Mouse (Mus musculus): ENCODE data around the gene Rps6ka2. TPM values are rescaled to one million over a fixed set of nuclear protein-coding genes. Genes with fewer than 3 reads are reported as not detected.

Rps6ka2 gene
- polyA plus RNA-seq, 1 experiment from 2014 or later, result 9.8 TPM

DNA sequence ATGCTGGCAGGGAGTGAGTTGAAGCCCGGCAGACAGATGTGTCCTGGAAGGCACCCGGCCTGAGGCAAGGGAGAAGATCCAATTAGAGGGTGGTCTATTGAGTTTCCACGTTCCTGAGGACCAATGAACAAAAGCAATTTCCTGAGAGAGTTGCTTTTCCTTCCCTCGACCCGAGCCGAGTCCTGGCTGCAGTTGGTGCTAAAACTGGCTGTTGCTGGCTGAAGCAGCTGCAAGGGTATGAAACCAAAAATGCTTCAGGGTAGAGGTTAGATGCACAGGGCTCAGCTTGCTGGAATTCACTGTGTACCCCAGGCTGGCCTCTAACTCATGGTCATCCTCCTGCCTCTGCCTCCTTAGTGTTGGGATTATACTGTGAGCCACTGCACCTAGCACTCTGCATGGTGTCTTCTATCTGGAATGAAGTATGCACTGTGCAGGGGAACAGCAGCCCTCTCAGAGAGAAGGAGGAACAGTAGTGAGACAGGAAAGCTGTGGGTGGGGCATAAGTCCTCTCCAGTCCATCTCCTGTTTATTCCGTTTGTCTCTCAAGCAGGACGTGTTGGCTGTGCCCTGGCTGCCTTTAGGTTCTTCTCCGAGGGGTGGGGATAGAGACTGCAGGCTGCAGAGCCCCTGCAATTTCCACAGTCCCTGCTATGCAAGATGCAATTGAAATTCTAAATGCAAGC, 24.4 kb upstream of the Rps6ka2 start:
- Histone ChIP-seq H3K9ac (no peak overlapping the region), H3K36me3 (no peaks in the 10 kb centered on the region), H3K27me3 (no peaks in the 10 kb centered on the region), H3K9me3 (replicated peaks) (no peaks in the 10 kb centered on the region), H3K4me3 (replicated peaks) (no peak overlapping the region), H3K4me2 (replicated peaks) (no peak overlapping the region), H3K4me1 (peaks cover 4% of the 10 kb centered on the region; the same call in 1 of the 2 replicates), H3K27ac (replicated peaks) (no peak overlapping the region)
- 24% methylated on average over 9 of the region's 9 CpGs for WGBS
- ATAC-seq (ENCODE audit: insufficient number of reproducible peaks, low FRiP score, low TSS enrichment, low read depth), result no peak

DNA sequence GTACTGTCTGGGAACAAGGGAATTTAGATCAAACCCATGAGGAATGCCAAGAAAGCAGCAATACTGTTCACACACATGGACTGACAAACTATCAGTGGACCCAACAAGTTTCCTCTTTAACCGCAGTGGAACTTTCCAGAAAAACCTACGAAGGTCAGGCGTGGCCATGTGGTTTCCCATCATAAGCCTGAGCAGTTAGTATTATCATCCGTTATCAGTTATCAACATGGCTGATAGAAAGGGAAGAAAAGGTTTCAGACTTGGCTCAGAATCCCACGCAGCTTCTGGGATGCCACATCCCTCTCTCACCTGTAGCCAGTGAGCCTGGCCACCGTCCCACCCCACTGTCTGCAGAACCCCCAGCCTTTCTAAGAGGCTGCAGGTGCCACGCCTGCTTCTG, 23.4 kb upstream of the Rps6ka2 start:
- H3K9me3 ChIP-seq (replicated peaks), result no peaks in the 10 kb centered on the region
- no peak overlapping the region for H3K4me3 ChIP-seq (replicated peaks)
- H3K27me3 ChIP-seq, result no peaks in the 10 kb centered on the region
- 82% methylated on average over 7 of the region's 7 CpGs for WGBS
- H3K27ac ChIP-seq (replicated peaks), result no peak overlapping the region
- H3K36me3 ChIP-seq, result no peaks in the 10 kb centered on the region
- H3K9ac ChIP-seq, result no peak overlapping the region
- H3K4me1 ChIP-seq, result peaks cover 4% of the 10 kb centered on the region; the same call in 1 of the 2 replicates
- no peak for ATAC-seq (ENCODE audit: insufficient number of reproducible peaks, low FRiP score, low TSS enrichment, low read depth)
- no peak overlapping the region for H3K4me2 ChIP-seq (replicated peaks)

DNA sequence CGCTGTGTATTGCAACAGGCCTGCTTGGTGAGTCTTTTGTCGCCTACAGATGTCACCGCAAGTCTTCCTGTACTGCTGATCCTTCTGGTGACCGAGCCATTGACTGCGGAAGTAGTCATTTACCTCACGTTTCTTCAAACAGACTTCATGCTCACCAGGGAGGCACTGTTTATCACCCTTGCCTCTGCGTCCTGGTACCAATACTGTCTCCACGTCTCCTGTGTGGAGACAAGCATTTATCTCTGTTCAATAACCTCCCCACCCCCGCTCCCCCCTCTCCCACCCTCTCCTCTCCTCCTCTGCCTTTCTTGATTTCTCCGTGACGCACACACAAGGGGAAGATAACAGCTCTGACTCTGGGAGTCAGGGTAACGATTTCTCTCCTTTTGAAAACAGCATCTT, 22.0 kb upstream of the Rps6ka2 start:
- Histone ChIP-seq H3K27me3 (no peaks in the 10 kb centered on the region), H3K27ac (replicated peaks) (no peak overlapping the region), H3K4me1 (peaks cover 4% of the 10 kb centered on the region; the same call in 1 of the 2 replicates), H3K4me2 (replicated peaks) (no peak overlapping the region), H3K4me3 (replicated peaks) (no peak overlapping the region), H3K36me3 (no peaks in the 10 kb centered on the region), H3K9ac (no peak overlapping the region), H3K9me3 (replicated peaks) (no peaks in the 10 kb centered on the region)
- WGBS, result 67% methylated on average over 12 of the region's 12 CpGs
- ATAC-seq (ENCODE audit: insufficient number of reproducible peaks, low FRiP score, low TSS enrichment, low read depth), result no peak

DNA sequence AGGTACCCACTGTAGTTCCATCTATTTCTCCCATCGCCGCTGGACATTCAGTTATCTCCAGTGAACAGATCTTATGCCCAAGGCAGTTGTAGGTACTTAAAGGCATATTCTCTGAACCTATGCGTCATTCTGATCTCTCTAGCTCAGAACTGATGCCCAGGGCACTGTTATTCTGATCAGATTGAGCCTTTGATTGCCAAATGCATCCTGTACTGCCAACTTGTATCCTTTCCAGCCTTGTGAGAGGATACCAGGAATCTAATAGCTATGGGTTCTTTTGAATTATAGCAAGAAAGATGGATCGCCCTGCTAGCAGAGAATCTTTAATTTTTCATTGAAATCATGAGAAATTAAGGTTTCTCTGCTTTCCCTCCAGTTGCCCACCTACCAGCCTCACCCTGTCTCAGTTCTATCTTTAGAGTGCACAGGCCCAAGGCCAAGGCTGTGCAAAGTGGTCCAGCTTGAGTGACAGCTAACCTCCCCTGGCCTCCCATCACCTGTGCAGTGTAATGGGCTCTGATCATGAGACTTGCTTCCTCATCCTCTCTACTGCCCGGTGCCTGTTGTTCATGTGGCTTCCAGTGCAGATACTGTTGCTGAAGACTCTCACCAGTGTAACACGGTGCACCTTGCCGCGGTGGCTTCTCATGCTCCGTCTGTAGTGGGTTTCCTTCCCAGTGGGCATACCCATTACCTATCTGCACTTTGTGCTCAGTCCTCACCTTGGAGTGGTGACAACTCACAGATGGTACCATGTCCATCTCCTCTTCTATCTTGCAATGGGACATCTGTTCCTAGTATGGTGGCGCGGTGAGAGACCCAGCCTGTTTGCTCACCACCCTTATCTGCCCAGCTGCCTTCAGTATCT, 20.4 kb upstream of the Rps6ka2 start:
- no peaks in the 10 kb centered on the region for H3K27me3 ChIP-seq
- no peak overlapping the region for H3K4me3 ChIP-seq (replicated peaks)
- H3K9me3 ChIP-seq (replicated peaks), result no peaks in the 10 kb centered on the region
- 93% methylated on average over 11 of the region's 11 CpGs for WGBS
- no peak overlapping the region for H3K4me2 ChIP-seq (replicated peaks)
- H3K27ac ChIP-seq (replicated peaks), result no peak overlapping the region
- no peaks in the 10 kb centered on the region for H3K36me3 ChIP-seq
- no peak for ATAC-seq (ENCODE audit: insufficient number of reproducible peaks, low FRiP score, low TSS enrichment, low read depth)
- H3K9ac ChIP-seq, result no peak overlapping the region
- peaks cover 4% of the 10 kb centered on the region; the same call in 1 of the 2 replicates for H3K4me1 ChIP-seq

DNA sequence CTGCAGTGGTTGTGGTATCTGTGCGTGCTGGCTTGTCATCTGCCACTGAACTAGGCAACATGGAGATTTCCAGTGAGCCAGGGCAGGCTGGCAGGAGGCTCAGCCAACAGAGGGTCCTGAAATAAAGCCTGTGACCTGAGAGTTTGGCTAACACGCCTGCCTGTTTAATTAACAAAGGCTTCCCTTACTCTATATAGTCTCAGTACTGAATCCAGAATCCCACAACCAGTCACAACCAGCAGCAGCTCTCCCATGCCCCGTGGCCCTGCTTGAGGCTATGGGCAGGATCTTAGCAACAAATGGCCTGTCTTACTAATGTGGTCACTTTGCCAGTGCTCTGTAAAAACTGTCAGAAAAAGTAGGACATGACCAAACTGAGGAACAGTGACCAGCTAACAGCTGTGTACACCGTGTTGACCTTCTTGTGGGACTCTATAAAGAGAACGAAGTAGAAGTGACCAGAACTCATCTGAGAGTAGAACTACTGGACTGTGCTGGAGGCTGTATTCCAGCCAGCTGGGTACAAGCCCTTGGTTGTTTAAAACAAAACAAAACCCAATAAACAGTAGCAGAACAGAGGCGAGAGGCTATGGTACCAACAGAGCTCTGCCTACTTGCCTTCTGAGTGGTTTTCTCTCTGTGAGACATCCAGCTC, 18.3 kb upstream of the Rps6ka2 start:
- Histone ChIP-seq H3K27ac (replicated peaks) (no peak overlapping the region), H3K27me3 (no peaks in the 10 kb centered on the region), H3K9me3 (replicated peaks) (no peaks in the 10 kb centered on the region), H3K36me3 (no peaks in the 10 kb centered on the region), H3K4me3 (replicated peaks) (no peak overlapping the region), H3K4me2 (replicated peaks) (no peak overlapping the region), H3K4me1 (no peaks in the 10 kb centered on the region), H3K9ac (no peak overlapping the region)
- 73% methylated on average over 6 of the region's 6 CpGs for WGBS
- no peak for ATAC-seq (ENCODE audit: insufficient number of reproducible peaks, low FRiP score, low TSS enrichment, low read depth)

DNA sequence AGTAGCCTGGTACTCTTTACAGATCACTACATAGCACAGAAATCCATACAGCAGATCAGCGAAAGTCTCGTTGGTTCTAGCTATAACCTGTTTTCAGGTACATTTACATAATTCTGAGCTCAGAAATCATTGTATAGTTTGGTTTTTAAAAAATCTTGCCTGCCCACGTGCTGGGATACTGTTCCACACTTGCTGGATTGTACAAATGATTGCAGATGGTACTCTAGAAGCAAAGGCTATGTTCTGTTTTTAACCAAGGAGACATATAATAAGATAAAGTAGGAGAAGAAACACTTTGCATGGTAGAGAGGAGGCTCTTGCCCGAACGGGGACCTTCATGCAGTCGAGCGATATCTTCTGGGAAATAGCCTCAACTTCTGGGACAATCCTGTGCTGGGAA, 17.3 kb upstream of the Rps6ka2 start:
- Histone ChIP-seq H3K9me3 (replicated peaks) (no peaks in the 10 kb centered on the region), H3K4me1 (no peaks in the 10 kb centered on the region), H3K4me2 (replicated peaks) (no peak overlapping the region), H3K36me3 (no peaks in the 10 kb centered on the region), H3K27me3 (no peaks in the 10 kb centered on the region), H3K4me3 (replicated peaks) (no peak overlapping the region), H3K27ac (replicated peaks) (no peak overlapping the region), H3K9ac (no peak overlapping the region)
- no peak for ATAC-seq (ENCODE audit: insufficient number of reproducible peaks, low FRiP score, low TSS enrichment, low read depth)
- WGBS, result 88% methylated on average over 7 of the region's 7 CpGs

DNA sequence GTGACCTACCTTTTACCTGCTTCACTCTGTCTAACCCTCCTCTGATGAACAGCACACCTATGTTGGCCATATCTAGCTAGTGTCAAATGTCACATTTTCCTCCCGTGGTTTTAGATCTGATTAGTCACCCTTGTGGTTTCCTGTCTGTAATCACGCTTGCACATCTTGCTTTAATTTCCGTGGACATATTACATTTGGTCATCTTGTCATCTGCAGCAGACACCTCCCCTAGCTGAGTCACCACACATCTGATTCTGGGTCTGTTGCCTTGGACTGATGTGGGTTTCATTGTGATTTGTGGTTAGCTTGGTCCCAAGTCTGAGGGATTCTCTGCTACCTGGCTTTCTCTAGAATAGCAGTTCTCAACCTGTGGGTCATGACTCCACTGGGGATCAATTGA, 6.0 kb upstream of the Rps6ka2 start:
- Histone ChIP-seq H3K9ac (no peak overlapping the region), H3K36me3 (no peaks in the 10 kb centered on the region), H3K27ac (replicated peaks) (no peak overlapping the region), H3K4me2 (replicated peaks) (no peak overlapping the region), H3K27me3 (no peaks in the 10 kb centered on the region), H3K4me3 (replicated peaks) (no peak overlapping the region), H3K4me1 (peaks cover 2% of the 10 kb centered on the region), H3K9me3 (replicated peaks) (no peaks in the 10 kb centered on the region)
- 36% methylated on average over 3 of the region's 3 CpGs for WGBS
- no peak for ATAC-seq (ENCODE audit: insufficient number of reproducible peaks, low FRiP score, low TSS enrichment, low read depth)

DNA sequence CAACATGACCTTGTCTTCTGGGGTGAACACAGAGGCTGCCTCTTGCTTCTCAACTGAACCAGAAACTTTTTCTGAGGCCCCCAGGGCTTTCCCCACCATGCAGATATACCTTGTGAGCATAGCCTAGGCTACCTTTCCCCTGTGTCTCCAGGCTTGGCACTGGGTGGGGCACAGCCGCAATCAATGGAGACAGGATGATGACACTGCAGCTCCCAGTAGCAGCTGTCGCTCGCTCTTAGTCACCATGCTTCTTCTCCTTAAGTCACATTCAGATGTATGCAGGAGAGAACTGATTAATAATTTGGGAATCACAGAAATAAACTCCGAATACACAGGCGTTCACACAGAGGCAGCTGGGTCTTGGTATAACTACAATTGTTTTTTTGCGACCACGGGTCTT, 4.4 kb upstream of the Rps6ka2 start:
- 89% methylated on average over 7 of the region's 7 CpGs for whole genome bisulfite sequencing
- Histone ChIP-seq H3K27me3 (no peaks in the 10 kb centered on the region), H3K36me3 (no peaks in the 10 kb centered on the region), H3K27ac (replicated peaks) (no peak overlapping the region), H3K9ac (no peak overlapping the region), H3K4me1 (peaks cover 8% of the 10 kb centered on the region), H3K4me2 (replicated peaks) (no peak overlapping the region), H3K9me3 (replicated peaks) (no peaks in the 10 kb centered on the region), H3K4me3 (replicated peaks) (no peak overlapping the region)
- no peak for ATAC-seq (ENCODE audit: insufficient number of reproducible peaks, low FRiP score, low TSS enrichment, low read depth)

DNA sequence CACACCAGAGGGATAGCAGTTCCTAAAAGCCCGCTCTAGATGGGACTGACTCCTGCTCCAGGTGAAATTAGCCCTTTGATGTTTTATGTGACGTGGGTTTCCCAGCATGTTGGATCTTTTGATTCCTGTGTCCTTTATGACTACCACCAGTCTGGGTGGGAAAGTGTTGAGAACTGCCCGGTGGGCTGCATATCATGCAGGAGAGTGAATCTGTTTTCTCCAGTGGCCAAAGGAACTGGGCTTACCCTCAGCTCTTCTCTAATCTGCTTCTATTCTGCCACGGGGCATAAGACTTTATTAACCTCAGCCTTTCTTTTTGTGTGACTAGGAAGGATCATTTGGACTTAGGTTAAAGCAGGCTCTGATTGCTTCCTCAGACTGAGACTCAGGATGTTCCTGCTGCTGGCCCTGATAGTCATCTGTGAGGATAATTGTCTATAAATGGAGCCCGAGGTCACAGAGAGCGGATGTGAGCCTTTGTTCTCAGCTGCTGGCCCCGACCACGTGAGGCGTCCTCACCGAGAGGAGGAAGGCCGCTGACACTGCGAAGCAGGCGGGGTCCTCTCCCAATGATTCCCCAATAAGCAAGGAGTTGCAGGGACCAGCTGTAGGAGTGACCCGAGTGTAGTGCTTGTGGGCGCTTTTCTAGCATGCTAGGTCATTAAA, 821 bp upstream of the Rps6ka2 start:
- Histone ChIP-seq H3K4me3 (replicated peaks) (peak overlapping the region; percentile 89), H3K4me1 (peaks cover 16% of the 10 kb centered on the region), H3K27ac (replicated peaks) (peak overlapping the region; percentile 88), H3K27me3 (no peaks in the 10 kb centered on the region), H3K9me3 (replicated peaks) (no peaks in the 10 kb centered on the region), H3K4me2 (replicated peaks) (peak overlapping the region; percentile 97), H3K36me3 (no peaks in the 10 kb centered on the region), H3K9ac (peak overlapping the region; percentile 33; the same call in 1 of the 2 replicates)
- peak; percentile 45 for ATAC-seq (ENCODE audit: insufficient number of reproducible peaks, low FRiP score, low TSS enrichment, low read depth)
- WGBS, result 10% methylated on average over 15 of the region's 15 CpGs

DNA sequence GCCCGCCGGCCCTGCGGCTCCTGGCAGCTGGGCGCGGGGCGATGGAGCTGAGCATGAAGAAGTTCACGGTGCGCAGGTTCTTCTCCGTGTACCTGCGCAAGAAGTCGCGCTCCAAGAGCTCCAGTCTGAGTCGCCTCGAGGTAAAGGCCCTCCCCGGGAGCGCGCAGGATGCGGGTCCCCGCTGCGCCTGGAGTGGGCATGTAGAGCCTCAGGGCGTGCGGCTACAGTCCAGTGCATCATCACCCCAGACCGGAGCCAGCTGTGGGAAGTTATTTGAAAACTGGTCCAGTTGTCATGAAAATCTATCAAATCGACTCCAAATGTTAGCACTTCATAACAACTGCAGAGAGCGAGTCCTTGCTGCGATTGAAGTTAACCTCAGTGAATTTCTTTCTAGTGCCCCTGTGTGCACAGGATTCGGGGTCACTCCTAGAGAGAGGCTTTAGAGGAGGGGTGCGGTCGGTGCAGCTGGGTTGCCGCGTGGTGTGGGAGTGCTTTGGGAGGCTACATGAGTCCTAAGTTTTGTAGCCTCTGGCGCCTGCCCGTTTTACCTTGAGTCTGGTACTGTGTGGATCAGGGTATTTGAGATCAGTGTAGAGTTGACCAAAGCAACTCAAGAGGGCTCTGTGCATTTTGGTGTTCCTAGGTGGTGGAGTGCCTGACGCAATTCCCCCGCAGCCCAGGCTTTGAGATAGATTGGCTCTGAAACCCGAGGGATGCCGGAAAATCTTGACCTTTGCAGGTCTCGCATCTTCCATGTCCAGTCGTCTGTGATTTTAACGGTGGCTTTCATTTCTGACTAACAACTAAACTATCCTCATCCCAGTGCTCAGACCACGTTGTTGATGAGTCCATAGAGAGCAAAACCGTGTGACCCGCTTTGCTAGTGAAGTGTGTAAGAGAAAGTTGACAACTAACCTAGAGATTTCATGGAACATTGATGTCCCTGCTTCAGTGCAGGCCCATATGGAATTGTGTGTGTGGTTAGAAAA, 685 bp downstream of the Rps6ka2 start:
- Histone ChIP-seq H3K4me1 (peaks cover 16% of the 10 kb centered on the region), H3K27me3 (no peaks in the 10 kb centered on the region), H3K36me3 (no peaks in the 10 kb centered on the region), H3K9me3 (replicated peaks) (no peaks in the 10 kb centered on the region), H3K4me3 (replicated peaks) (peak overlapping the region; percentile 89), H3K4me2 (replicated peaks) (peak overlapping the region; percentile 97), H3K9ac (peak overlapping the region; percentile 44), H3K27ac (replicated peaks) (peak overlapping the region; percentile 11; the same call in 1 of the 2 replicates)
- no peak; the same call in 1 of the 2 replicates for ATAC-seq (ENCODE audit: insufficient number of reproducible peaks, low FRiP score, low TSS enrichment, low read depth)
- WGBS, result 2% methylated on average over 43 of the region's 43 CpGs
